Mouse (Mus musculus): ENCODE results near the gene Maml3. TPM values are rescaled to one million over a fixed set of nuclear protein-coding genes. Genes with fewer than 3 reads are reported as not detected.

Maml3 gene
- total RNA-seq, 1 experiment, result 1.2 TPM

DNA sequence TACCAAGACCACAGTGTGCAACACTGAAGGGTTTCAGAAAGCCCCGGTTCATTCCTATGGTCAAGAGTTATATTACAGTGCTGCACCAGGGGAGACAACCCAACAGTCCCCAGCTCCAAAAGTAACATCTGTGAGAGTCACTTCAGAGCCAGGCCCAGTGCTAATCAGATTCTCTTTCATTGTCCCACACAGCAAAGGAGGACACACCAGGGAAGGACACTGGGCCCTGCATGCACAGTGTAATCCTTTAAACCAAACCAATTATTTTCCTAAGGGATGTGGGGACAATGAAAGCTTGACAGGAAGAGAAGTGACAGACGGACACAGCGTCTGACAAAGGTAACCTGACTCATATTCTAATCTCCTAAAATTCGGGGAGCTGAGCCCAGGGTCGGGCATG is 32.9 kb downstream of the Maml3 start:
- no peak for TF ChIP-seq CHD2 (IDR thresholded peaks at IDR 0.05; ENCODE audit: low read depth, low read length)
- TF ChIP-seq MAFK (IDR thresholded peaks at IDR 0.05; ENCODE audit: insufficient read depth, low read depth, low read length), result no peak
- no peak for TF ChIP-seq ZNF384 (IDR thresholded peaks at IDR 0.05; ENCODE audit: low read depth, low read length)
- no peak for TF ChIP-seq HCFC1 (IDR thresholded peaks at IDR 0.05; ENCODE audit: borderline replicate concordance, insufficient read depth, low read length)
- TF ChIP-seq ZC3H11A (IDR thresholded peaks at IDR 0.05; ENCODE audit: borderline replicate concordance, low read depth, low read length), result no peak
- H3K4me3 ChIP-seq (ENCODE audit: insufficient read depth in 1 of 2, low read depth in 1 of 2, low read length in 2 of 2, poor library complexity in 1 of 2, severe bottlenecking in 1 of 2), result no peak overlapping the region
- no peak for DNase-seq (ENCODE audit: low read depth, low spot score)
- no peak overlapping the region for H3K27ac ChIP-seq (ENCODE audit: insufficient read depth, low read depth, low read length, poor library complexity, severe bottlenecking)
- no peaks in the 10 kb centered on the region for H3K36me3 ChIP-seq (ENCODE audit: control insufficient read depth, insufficient read depth, low read length, poor library complexity, severe bottlenecking)
- H3K4me1 ChIP-seq (ENCODE audit: control insufficient read depth in 2 of 2, insufficient read depth in 2 of 2, low read length in 2 of 2, poor library complexity in 1 of 2), result peaks cover 2 to 7% of the 10 kb centered on the region in 2 experiments; a peak in 3 of 4 replicates
- H3K9ac ChIP-seq (ENCODE audit: insufficient read depth, low read depth, low read length, poor library complexity, severe bottlenecking), result no peak overlapping the region
- H3K9me3 ChIP-seq (ENCODE audit: control insufficient read depth, insufficient read depth, low read depth, low read length), result no peaks in the 10 kb centered on the region
- in situ Hi-C loops (cut with MboI; ENCODE audit: low sequenced_read_pairs in 2 of 2, unreplicated experiment in 2 of 2), result no loop called here

DNA sequence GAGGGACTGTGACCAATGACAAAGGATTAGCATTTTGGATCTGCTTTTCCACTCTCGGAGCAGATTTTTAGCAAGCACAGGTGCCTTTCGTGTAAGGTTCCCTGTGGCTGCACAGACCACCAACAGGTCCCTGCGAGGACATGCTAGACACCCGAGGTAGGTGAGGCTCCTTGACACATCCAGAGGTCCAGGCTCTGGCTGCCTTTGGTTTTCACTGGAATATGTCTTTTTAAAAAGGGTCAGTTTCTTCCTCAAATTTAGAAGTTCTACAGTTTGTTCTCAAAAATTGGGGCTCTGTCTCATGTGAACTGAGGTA is 34.8 kb downstream of the Maml3 start:
- no peak overlapping the region for H3K9ac ChIP-seq (ENCODE audit: insufficient read depth, low read depth, low read length, poor library complexity, severe bottlenecking)
- no peak for DNase-seq (ENCODE audit: low read depth, low spot score)
- H3K27ac ChIP-seq (ENCODE audit: insufficient read depth, low read depth, low read length, poor library complexity, severe bottlenecking), result no peak overlapping the region
- in situ Hi-C loops (cut with MboI; ENCODE audit: low sequenced_read_pairs in 2 of 2, unreplicated experiment in 2 of 2), result no loop called here
- H3K36me3 ChIP-seq (ENCODE audit: control insufficient read depth, insufficient read depth, low read length, poor library complexity, severe bottlenecking), result no peaks in the 10 kb centered on the region
- H3K4me3 ChIP-seq (ENCODE audit: insufficient read depth in 1 of 2, low read depth in 1 of 2, low read length in 2 of 2, poor library complexity in 1 of 2, severe bottlenecking in 1 of 2), result peak overlapping the region in 1 of 2 experiments; percentile 20; a peak in 1 of 4 replicates
- no peaks in the 10 kb centered on the region for H3K9me3 ChIP-seq (ENCODE audit: control insufficient read depth, insufficient read depth, low read depth, low read length)
- peaks cover 2 to 7% of the 10 kb centered on the region in 2 experiments; a peak in 3 of 4 replicates for H3K4me1 ChIP-seq (ENCODE audit: control insufficient read depth in 2 of 2, insufficient read depth in 2 of 2, low read length in 2 of 2, poor library complexity in 1 of 2)
- no peak for TF ChIP-seq ZC3H11A (IDR thresholded peaks at IDR 0.05; ENCODE audit: borderline replicate concordance, low read depth, low read length)
- no peak for TF ChIP-seq MAFK (IDR thresholded peaks at IDR 0.05; ENCODE audit: insufficient read depth, low read depth, low read length)
- TF ChIP-seq CHD2 (IDR thresholded peaks at IDR 0.05; ENCODE audit: low read depth, low read length), result no peak
- no peak for TF ChIP-seq HCFC1 (IDR thresholded peaks at IDR 0.05; ENCODE audit: borderline replicate concordance, insufficient read depth, low read length)

DNA sequence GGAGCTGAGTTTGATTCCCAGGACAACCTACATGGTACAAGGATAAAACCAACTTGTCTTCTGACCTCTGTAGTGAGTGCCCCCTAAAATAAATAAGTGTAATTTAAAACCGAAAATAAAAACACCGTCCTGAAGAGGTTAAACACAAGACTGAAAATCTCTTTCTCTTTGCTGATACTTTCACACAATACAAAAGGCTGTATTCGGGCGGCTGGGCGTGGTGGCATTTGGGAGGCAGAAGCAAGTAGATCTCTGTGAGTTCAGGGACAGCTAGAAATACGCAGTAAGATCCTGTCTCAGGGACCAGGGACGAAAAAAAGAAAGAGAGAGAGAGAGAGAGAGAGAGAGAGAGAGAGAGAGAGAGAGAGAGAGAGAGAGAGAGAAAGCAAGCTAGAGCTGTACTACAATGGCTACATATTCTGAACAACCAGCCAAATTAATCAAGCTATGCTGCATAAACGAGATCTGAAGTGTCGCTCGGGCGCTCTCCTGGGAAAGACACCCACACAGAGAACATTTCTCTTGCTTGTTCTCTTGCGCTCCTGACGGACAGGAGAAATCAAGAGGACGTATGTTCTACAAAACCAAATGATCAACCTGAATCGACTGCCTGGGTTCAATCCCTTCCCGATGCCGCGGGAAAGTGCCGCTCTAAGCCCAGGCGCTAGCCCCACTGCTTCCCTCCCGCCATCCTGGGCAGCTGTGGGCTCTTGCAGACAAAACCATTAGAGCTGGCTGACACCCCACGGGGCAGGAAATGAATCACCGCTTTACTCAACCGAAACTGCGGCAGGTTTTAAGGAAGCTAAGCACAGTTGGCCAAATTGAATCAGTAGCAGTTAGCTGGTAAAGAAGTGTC is 35.3 kb downstream of the Maml3 start:
- in situ Hi-C loops (cut with MboI; ENCODE audit: low sequenced_read_pairs in 2 of 2, unreplicated experiment in 2 of 2), result no loop called here
- Histone ChIP-seq H3K27ac (ENCODE audit: insufficient read depth, low read depth, low read length, poor library complexity, severe bottlenecking) (no peak overlapping the region), H3K9me3 (ENCODE audit: control insufficient read depth, insufficient read depth, low read depth, low read length) (no peaks in the 10 kb centered on the region), H3K36me3 (ENCODE audit: control insufficient read depth, insufficient read depth, low read length, poor library complexity, severe bottlenecking) (no peaks in the 10 kb centered on the region), H3K9ac (ENCODE audit: insufficient read depth, low read depth, low read length, poor library complexity, severe bottlenecking) (no peak overlapping the region), H3K4me1 (ENCODE audit: control insufficient read depth in 2 of 2, insufficient read depth in 2 of 2, low read length in 2 of 2, poor library complexity in 1 of 2) (peaks cover 2 to 7% of the 10 kb centered on the region in 2 experiments; a peak in 3 of 4 replicates), H3K4me3 (ENCODE audit: insufficient read depth in 1 of 2, low read depth in 1 of 2, low read length in 2 of 2, poor library complexity in 1 of 2, severe bottlenecking in 1 of 2) (peak overlapping the region; percentile 20 to 47; a peak in 3 of 4 replicates)
- TF ChIP-seq CHD2 (IDR thresholded peaks at IDR 0.05; ENCODE audit: low read depth, low read length), result no peak
- no peak for TF ChIP-seq ZC3H11A (IDR thresholded peaks at IDR 0.05; ENCODE audit: borderline replicate concordance, low read depth, low read length)
- no peak for TF ChIP-seq ZNF384 (IDR thresholded peaks at IDR 0.05; ENCODE audit: low read depth, low read length)
- no peak for TF ChIP-seq MAFK (IDR thresholded peaks at IDR 0.05; ENCODE audit: insufficient read depth, low read depth, low read length)
- no peak for TF ChIP-seq HCFC1 (IDR thresholded peaks at IDR 0.05; ENCODE audit: borderline replicate concordance, insufficient read depth, low read length)
- DNase-seq (ENCODE audit: low read depth, low spot score), result peak; percentile 31

DNA sequence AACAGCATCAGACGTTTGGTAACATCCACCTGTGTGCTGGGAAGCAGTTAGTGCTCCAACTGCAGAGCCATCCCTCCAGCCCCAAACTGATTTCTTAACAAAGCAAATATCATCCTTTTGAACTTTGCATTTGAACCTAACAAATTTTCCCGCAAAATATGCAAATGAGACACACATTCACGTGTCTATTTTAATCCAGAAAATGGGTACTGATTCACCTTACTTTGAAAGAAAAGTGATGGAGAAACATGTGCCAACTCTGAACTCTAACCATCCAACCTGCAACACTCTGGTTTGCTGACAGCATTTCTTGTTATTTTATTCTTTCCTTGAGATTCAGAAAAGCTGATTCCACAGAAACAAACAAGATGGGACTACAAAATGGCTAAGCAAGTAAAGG is 36.0 kb downstream of the Maml3 start:
- TF ChIP-seq HCFC1 (IDR thresholded peaks at IDR 0.05; ENCODE audit: borderline replicate concordance, insufficient read depth, low read length), result no peak
- TF ChIP-seq ZC3H11A (IDR thresholded peaks at IDR 0.05; ENCODE audit: borderline replicate concordance, low read depth, low read length), result no peak
- no peak for TF ChIP-seq ZNF384 (IDR thresholded peaks at IDR 0.05; ENCODE audit: low read depth, low read length)
- H3K4me3 ChIP-seq (ENCODE audit: insufficient read depth in 1 of 2, low read depth in 1 of 2, low read length in 2 of 2, poor library complexity in 1 of 2, severe bottlenecking in 1 of 2), result no peak overlapping the region
- no peak overlapping the region for H3K9ac ChIP-seq (ENCODE audit: insufficient read depth, low read depth, low read length, poor library complexity, severe bottlenecking)
- H3K4me1 ChIP-seq (ENCODE audit: control insufficient read depth in 2 of 2, insufficient read depth in 2 of 2, low read length in 2 of 2, poor library complexity in 1 of 2), result peaks cover 2 to 7% of the 10 kb centered on the region in 2 experiments; a peak in 3 of 4 replicates
- in situ Hi-C loops (cut with MboI; ENCODE audit: low sequenced_read_pairs in 2 of 2, unreplicated experiment in 2 of 2), result no loop called here
- H3K9me3 ChIP-seq (ENCODE audit: control insufficient read depth, insufficient read depth, low read depth, low read length), result no peaks in the 10 kb centered on the region
- DNase-seq (ENCODE audit: low read depth, low spot score), result no peak
- no peak overlapping the region for H3K27ac ChIP-seq (ENCODE audit: insufficient read depth, low read depth, low read length, poor library complexity, severe bottlenecking)
- H3K36me3 ChIP-seq (ENCODE audit: control insufficient read depth, insufficient read depth, low read length, poor library complexity, severe bottlenecking), result no peaks in the 10 kb centered on the region

Measured in ES-E14 (cell line).